Mouse (Mus musculus) B cell, adult 62 days (primary cell): ENCODE data around the gene Fgf3. TPM values are rescaled to one million over a fixed set of nuclear protein-coding genes. Genes with fewer than 3 reads are reported as not detected.

Experiments
- total RNA-seq: library from RNA; stranded (reverse); gene quantifications from 4 replicates; pipeline ENCODE4 v1.2.4, GENCODE M21; 2023

The Fgf3 gene
- total RNA-seq: not detected in 4 replicates

GRCm38 (mm10) chr7:144837891-144838488 lies at the start of gene Fgf3:
Gene Fgf3, plus strand, starts transcription at chr7:144838083.

GRCm38 (mm10) chr7:144847067-144847466 lies 9.2 kb downstream of the Fgf3 start, which contains the start of gene Fgf4:
Gene Fgf4, plus strand, starts transcription at chr7:144847367.

Other genes starting within 250 kb of the Fgf3 start
- gene Ano1, start 86.1 kb upstream of the Fgf3 start, total RNA-seq: not detected in 4 replicates
- not detected in 4 replicates for gene Fgf4, start 9.3 kb downstream of the Fgf3 start, total RNA-seq
- gene Fgf15, start 58.4 kb downstream of the Fgf3 start, total RNA-seq: not detected in 4 replicates
- 30.8 to 38.8 TPM (median 33.3 TPM) in 4 replicates for gene LTO1, start 77.0 kb downstream of the Fgf3 start, total RNA-seq
- gene Ccnd1, start 101.8 kb downstream of the Fgf3 start, total RNA-seq: 0.49 to 1.7 TPM (median 0.85 TPM) in 4 replicates